Mouse (Mus musculus): ENCODE data around the gene Dhx58.
A peak's percentile ranks its signal among the peaks of the same experiment; 100 is the strongest.

The Dhx58 gene

DNA sequence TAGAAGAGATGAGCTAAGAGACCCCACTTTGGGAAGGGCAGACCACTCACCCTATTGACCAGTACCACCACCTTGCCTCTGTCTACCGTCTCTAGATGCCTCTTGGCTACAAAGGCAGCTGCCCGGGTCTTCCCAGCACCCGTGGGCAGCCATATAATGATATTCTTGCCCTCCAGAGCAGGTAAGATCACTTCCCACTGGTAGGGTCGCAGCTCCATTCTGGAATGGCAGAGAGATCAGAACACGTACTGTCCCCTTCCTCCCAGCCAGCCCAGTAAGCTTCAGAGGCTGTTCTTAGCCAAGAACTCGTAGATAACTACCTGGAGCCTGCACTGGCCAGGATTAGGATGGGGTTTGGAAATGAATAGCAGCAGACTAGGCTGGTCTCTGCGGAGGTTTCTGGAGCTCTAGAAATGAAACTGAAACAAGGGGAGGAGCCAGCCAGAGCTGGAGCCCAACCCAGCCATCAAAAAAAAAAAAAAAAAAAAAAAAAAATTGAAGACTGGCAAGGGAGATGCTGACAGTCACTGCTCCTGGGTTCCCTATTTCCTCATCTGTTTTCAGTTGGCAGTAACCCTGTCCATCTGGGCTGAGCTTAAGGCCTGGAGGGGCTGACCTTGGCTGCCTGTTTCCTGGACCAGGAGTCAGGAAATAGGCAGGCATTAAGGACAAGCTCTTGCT is at the start of gene Dhx58:
Gene Dhx58, minus strand, starts transcription at position 421 of the 681 bp plus-strand sequence.
- DNase-seq (ENCODE audit: low spot score): no peak

DNA sequence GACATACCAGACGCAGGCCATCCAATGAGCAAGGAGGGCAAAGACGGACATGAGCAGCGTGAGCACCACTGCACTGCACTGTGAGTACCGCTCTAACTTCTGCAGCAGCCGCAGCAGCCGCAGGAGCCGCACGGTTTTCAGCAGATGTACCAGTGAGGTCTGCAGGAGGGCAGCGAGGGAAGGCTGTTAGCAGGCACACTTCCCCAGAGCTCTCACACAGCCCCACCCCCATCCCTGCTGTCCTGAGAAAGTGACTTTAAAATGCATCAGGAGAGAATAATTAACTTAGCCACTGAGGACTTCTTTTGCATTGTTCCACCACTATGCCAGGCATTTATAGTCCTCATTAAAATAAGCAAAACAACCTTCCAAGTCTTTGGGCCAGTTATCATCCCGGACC is 48.2 kb upstream of the Dhx58 start:
- no peak for DNase-seq (ENCODE audit: low spot score)

DNA sequence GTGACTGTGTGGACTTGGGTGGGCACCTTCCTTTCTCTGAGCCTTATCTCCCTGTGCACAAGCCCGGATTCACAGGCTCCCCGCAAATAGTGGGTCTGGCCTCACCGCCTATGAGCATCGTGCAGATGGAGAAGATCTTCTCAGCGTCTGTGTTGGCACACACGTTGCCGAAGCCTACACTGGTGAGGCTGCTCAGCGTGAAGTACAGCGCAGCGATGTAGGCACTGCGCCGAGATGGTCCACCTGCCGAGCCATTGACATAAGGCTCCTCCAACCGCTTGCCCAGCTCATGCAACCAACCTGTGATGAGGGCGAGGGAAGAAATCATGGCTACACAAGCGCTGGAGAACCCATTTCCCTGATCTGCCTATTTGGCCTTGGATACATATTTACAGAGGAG is 46.1 kb upstream of the Dhx58 start:
- no peak for DNase-seq (ENCODE audit: low spot score)

DNA sequence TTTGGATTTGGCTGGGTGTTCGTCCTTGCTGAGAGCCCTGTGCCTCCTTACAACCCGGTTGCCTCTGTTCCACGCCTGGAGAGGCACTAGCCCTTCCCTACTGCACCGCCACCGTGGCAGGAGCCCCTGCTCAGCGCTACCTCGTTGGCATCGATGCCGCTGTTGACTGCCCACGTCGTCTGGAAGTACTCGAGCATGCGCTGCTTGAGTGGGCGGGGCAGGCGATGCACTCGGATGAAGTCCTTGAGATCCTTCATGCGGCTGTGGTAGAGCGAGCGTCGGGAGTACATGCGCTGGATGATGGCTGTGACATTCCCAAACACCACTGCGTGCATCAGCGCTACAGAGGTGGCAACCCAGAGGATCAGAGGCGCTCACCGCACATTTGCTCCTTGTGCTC is 45.4 kb upstream of the Dhx58 start:
- DNase-seq (ENCODE audit: low spot score): no peak

DNA sequence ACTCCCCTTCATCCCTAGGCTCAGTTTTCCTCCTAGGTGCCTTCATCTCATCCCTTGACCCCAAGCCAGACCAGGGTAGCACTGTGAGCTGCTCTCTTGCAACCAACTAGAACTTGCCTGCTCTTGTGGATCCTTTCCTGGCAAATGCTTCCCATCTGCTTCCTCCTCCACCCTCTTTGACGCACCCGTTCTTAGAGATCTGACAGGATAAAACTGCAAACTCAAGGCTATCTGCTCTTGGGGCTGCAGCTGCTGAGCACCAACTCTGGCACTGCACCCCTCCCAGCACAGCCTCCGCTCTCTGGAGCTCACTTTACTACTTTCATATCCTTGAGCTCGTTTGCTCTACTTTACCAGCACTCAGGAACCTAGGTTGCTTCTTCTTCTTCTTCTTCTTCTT is 44.5 kb upstream of the Dhx58 start:
- no peak for DNase-seq (ENCODE audit: low spot score)

DNA sequence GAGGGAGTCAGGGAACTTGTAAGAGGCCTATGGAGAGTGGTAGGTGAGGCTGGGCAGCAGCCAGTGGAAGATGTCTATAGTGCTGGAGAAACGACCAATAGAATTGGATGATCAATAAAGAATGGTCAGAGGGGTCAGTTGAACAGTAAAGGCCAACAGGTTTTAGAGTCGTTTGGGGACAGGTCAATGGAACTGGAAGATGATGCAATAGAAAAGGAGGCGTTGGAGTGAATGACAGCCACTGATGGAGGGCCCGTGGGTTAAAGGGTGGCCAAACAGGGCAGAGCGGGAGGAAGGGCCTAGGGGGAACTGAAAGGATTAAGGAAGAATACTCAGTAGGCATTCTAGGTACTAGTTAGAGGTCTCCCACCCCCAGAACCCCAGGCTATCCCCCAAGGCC is 43.0 kb upstream of the Dhx58 start:
- DNase-seq (ENCODE audit: low spot score): no peak

DNA sequence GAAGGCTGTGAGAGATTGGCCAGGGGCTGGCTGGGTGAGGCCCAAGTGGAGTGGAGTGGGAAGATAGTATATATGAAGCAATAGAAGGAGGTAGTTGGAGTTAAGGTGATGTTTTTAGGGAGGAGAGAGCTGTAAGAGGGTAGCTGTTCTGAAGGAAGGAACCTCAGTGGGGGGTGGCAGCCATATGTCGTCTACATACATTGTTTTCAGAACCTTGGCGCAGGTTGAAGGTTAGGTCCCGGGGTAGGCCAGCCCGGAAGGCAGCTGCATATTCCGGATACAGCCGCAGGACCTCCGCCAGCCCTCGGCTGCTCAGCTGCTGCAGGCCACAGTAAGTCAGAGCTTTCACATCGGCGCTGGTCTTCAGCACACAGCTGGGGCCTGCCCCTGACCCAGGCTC is 42.5 kb upstream of the Dhx58 start:
- DNase-seq (ENCODE audit: low spot score): no peak

DNA sequence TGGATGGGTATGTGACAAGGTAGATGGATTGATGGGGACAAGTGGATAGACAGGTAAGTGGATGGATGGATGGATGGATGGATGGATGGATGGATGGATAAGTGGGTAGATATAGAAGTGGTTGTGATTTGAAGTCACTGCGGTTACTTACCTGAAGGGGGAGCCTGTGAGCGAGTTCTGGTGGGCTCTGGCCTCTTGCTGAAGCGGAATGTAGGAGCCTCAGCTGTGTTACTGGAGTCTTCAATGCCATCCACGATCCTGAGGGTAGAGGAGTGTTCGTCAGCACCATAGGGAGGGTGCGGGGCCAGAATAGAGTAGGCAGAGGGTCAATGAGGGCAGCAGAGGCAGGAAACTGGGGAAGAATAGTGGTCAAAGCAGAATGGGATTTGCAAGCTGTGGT is 41.0 kb upstream of the Dhx58 start:
- peak; percentile 36 for DNase-seq (ENCODE audit: low spot score)

DNA sequence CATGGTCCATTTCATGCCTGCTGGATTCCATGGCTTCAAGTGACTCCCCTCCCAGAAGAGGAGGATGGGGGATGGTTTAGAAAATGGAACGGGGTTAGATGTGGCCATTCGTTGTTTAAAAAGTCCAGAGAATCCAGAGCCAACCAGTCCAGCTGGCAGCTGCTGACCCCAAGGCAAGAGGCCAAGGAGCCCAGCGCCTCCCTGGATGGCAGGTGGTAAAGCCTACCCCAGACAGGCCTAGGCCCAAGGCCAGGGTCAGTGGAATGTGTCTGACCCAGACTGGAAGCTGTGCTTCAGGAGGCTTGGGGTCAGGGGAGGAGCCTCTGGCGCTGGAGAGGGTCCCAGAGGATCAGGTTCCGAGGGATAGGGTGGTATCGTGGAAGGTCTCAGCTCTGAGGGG is 37.3 kb upstream of the Dhx58 start:
- DNase-seq (ENCODE audit: low spot score): no peak

DNA sequence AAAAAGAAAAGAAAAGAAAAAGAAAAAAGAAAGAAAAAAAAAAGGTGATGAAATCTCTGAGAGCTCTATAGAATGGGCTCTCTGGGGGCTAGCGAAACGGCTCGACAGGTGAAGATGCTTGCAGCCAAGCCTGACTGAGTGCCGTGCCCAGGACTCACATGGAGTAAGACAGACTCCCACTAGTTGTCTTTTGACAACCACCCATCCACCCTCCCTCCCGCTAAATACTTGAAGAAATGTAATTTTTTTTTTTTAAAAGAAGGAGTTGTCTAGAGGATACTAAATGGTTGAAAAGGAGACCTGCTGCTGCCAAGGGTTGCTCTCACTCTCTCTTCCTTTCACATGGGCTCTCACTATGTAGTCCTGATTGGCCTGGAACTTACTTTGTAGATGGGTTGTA is 34.7 kb upstream of the Dhx58 start:
- DNase-seq (ENCODE audit: low spot score): no peak

DNA sequence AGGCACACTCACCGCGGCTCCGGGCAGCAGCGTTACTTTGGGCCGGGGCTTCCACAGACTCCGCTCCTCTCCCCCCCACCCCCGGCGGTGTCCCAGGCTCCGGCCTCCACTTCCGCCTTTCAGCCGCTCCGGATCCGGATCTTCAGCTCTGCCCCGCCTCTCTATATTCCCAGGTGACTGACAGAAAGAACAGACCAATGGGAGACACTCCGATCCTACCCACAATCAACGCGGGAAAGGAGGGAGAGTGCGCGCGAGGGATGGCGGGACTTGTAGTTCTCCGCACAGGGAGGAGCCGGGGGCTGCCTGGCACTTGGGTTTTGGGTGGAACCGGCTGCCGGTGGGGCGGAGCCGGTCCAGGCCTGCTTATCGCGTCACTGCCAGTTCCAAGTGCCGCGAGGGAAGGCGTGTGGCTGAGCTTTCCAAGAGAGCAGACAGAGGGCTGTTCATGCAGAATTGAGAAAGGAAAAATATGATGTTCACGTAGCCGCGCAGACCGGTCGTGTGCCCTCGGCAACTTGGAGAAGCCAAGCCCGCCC is 34.1 kb upstream of the Dhx58 start, which contains the start of gene Rab5c:
Gene Rab5c, minus strand, starts transcription at position 150 of the 539 bp plus-strand sequence.
- DNase-seq (ENCODE audit: low spot score): peak; percentile 98

DNA sequence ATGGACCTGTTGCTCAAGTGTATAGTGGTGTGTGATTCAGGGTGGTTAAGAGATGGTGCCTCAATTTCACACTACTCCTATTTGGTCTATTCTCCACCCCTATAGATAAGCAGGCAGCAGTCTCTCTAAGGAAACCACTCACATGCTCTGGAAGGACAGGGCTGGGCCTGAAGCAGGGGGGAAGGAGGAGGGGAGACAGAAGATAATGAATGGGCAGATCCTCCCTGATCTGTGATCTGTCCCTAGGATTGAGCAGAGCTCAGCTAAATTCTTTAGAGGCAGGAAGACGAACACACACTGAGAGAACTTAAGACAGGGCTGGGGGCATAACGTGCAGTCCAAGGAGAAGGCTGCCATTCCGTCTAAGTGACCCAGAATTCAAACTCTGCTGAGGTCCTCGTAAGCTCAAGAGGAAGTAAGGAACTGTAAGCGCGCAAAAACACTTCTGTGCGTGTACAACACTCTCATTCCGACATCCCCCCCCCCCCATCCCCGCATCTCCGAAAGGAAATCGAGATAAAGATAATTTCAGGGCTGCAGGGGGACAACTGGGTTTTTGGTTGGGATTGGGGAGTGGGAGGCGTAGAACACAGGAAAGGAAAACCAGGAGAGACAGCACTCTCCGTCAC is 33.1 kb upstream of the Dhx58 start:
- no peak for DNase-seq (ENCODE audit: low spot score)

DNA sequence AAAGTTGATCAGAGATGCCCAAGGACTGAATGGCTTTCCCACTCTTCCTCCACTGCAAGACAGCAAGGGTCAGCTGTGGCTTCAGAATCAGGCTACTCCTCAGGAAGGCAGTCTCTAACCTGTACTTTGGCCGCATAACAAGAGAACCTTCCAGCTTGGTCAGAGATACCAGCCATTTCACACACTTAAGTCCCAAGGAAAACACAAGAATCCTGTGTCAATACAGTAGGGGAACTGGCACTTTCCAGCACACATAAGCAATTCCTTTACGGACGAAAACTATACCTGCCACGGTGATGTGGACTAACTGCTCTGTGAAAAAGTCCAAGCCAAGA is 32.6 kb upstream of the Dhx58 start:
- no peak for DNase-seq (ENCODE audit: low spot score)

DNA sequence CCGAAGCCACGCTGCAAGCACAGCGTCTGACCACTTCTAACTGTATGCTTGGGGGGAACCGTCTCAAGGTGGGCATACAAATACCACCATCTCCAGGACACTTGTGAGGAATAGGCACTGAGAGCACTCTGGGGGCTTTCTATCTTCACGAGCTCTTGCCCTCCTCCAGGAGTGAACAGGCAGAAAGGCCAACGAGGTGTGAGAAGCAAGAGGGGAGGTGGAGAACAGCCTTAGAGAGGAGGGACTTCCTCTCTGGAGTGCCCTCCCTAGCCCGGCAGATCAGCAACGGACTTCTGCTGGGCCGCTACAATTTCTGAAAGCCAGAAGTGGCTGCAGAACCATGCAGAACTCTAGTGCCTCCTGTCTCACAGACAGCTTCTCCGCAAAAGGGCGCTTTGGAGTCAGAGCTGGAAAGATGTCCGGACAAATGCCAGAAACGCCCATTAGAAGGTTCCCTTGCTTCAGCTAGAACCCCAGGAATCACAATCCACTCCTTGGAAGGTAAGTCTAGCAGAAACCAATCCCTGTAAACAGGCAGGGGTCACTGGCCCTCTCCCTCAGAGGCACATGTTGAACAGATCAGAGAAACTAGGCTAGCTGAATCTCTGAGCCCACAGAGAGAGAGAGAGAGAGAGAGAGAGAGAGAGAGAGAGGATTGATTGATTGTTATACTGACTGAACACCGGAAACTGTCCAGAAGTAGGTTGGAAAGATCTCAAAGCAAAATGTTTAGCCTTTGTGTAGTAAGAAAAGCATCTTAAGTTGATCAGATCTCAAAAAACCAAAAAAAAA is 32.1 kb upstream of the Dhx58 start:
- no peak for DNase-seq (ENCODE audit: low spot score)

DNA sequence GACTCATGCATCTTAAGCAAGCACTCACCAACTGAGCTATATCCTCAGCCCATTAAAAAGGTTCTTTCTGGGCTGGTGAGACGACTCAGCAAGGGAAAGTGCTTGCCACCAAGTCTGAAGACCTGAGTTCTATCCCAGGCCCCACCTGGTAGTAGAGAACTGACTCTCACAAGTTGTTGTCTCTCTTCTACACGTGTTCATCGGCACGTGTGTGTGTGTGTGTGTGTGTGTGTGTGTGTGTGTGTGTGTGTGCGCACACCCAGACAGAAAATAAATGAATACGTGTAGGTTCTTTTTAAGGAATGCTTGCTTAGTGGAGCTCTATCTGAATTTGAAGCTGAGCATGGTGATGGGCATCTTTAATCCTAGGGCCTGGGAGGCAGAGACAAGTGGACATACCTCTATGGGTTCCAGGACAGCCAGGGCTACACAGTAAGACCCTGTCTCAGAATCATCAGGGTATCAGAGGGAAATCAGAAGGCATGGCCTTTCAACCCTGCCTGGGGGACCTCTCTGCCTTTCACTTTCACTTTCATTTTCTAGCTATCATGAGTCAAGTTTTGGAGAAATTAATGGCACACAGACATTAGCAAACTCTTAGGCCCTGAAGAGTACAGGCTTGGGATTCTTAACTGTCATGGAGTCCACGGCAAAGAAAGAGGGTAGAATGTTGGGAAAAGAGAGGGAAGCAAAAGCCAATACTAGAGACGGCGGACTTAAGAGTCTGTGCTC is 31.2 kb upstream of the Dhx58 start:
- no peak for DNase-seq (ENCODE audit: low spot score)

DNA sequence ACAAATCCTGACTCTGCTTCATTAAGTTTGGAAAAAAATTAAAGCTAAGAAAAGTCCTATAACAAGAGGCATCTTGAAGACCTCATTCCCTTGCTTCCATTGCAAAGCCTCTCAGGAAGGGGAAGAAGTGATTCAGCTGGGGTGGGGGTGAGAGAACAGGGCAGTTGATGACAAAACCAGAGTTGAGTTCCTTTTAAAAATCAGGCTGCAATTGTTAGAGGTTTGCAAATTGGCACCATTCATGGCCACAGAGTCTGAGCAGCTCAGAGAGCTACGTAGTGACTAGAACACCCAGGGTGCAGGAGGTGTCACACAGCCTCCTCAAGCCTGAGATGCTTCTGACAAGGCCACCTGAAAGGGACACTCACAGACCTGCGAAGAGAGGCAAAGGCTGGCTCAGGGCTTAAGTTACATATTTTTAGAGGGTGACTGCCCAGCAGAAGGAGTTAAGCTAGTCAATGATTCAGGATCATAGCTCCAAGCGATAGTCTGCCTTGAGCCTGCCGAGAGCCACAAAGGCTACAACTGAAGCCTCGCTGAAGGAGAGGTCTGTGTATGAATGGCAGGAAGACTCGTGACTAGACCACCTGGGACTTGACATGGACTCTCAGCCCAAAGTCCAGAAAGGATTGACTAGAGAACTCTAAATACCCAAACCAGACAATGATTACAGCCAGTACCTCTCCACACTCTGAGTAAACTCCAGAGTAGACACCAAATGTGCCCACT is 26.6 kb upstream of the Dhx58 start:
- DNase-seq (ENCODE audit: low spot score): no peak

DNA sequence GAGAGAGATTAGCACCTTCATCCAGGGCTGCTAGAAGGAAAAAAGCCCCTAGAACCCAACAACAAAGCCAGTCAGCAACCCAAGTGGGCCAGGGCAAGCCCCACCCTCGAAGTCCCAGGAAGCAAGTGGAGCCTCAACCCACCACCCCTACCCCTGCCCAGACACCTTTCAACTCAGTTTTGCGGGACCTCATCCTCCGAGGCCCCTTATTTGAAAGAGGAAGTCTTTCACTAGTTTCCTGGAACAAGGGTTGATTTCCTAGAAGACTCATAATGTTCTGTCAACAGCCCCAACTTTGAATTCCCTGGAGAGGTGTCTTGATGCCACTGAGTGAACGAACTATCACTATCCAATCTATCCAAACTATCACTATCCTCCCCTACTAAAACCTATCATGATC is 25.9 kb upstream of the Dhx58 start:
- no peak for DNase-seq (ENCODE audit: low spot score)

DNA sequence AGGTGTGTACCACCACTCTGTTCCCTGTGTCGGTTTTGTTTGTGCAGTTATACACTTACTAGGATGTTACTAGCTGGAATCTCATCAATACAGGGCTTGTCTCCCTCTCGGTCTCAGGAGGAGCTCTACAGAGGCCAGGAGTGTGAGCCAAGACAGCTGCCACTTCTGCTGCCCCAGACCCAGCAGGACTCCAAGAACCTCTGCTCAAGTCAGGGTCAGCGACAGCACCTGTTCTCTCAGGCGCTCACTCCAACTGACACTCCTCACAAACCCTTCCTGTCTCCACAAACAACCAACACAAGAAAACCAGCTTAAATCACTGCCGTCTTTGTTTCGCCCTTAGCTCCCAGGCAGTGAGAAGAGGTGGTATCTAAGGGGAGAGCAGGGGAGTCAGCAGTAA is 24.5 kb upstream of the Dhx58 start:
- DNase-seq (ENCODE audit: low spot score): no peak

DNA sequence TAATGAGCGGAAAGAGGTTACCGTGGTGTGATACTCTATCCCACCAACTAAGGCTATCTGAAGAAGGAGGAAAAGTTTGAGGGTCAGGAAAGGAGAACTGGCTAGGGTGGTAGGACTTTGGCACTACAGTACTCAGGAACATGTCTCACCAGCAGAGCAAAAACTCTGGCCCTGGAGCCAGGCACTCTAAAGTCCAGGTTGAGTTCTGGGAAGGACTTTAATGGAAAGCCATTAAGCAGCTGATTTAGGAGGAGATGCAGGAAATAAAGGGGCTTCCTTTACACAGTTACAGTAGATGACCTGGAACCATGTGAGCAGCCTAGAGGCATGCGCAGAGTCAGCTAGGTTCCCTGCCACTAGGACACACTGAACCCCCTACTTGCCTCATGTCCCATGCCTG is 23.1 kb upstream of the Dhx58 start:
- no peak for DNase-seq (ENCODE audit: low spot score)

DNA sequence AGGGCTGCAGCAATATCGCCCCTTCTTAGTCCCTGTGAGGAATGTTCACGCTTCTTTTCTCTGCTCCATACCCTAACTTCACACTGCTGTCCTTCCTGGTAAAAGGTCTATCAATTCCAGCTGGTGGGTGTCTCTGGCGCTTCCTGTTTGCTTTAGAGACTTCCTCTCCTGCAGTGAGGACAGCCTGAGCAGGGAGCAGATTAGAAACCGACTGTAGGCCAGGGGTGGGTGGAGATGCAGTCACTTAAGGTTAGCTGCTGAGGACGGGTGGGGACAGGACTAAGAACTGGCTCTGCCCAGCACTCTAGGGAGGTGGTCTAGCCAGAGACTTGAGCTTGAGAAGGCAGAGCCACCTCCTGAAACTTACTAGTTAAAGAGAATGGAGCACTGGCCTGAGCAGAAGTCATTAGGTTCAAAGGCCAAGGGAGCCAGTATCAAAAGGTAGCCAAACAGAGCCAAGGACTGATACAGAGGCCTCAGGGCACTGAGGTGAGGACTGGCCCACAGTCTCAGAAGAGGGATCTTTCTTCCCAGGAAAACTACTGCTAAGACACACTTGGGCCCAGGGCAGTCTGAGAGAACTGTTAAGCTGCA is 20.9 kb upstream of the Dhx58 start:
- DNase-seq (ENCODE audit: low spot score): no peak

DNA sequence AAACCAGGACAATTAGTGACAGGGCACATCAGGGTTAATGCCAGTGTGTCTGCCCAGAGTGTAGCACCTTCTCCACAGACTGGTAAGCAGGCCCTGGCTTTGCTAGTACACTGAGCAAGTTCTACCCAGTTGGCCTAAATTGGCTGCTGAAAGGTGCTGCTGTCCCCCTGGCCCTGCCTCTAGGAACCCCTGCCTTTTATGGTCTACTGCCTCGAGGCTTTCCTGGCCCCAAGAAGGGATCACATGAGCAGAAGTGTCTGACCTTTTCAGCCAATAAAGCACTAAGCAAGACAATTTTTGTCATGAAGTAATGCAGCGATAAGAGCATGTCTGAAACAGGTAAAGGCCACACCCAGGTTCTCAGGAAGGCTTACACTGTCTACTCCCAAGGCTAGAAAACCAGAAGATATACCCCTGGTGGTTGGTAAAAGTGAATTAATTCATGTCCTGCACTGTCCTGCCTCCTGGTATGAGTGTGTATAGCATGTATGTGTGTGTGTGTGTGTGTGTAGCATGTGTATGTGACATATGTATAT is 18.5 kb upstream of the Dhx58 start:
- DNase-seq (ENCODE audit: low spot score): no peak
